Mouse (Mus musculus) testis, adult 2 months (tissue): Measurements from ENCODE around the gene Dut. TPM values are rescaled to one million over a fixed set of nuclear protein-coding genes. Genes with fewer than 3 reads are reported as not detected.

Experiments used
- H3K27ac ChIP-seq: fragments of 200-500 bp; 2 replicates; pipeline ENCODE4 v1.5.1; 2012; ENCODE audit warnings: low read depth, low read length; ENCODE audit not compliant: control insufficient read depth, insufficient read depth
- H3K27me3 ChIP-seq: fragments of 200-500 bp; 2 replicates; pipeline ENCODE4 v1.6.1; 2012; ENCODE audit warnings: mild to moderate bottlenecking, low read length, moderate library complexity; ENCODE audit not compliant: control insufficient read depth, insufficient read depth
- H3K36me3 ChIP-seq: fragments of 200-500 bp; 2 replicates; pipeline ENCODE4 v1.6.1; 2012; ENCODE audit warnings: mild to moderate bottlenecking, low read length; ENCODE audit not compliant: control insufficient read depth, insufficient read depth
- H3K4me1 ChIP-seq: fragments of 200-500 bp; 2 replicates; pipeline ENCODE4 v1.6.1; 2012; ENCODE audit warnings: low read length; ENCODE audit not compliant: control insufficient read depth, insufficient read depth
- H3K4me3 ChIP-seq: fragments of 200-500 bp; 2 replicates; pipeline ENCODE4 v1.5.1; 2012; ENCODE audit warnings: low read depth, mild to moderate bottlenecking, low read length, moderate library complexity, mixed read lengths; ENCODE audit not compliant: control insufficient read depth
- CTCF ChIP-seq: fragments of 200-500 bp; IDR thresholded peaks from 2 replicates; pipeline ENCODE4 v1.5.1; 2012; ENCODE audit warnings: low read depth, mild to moderate bottlenecking, inconsistent platforms, low read length, moderate library complexity; ENCODE audit not compliant: control insufficient read depth, insufficient read depth, insufficient replicate concordance
- POLR2A ChIP-seq: fragments of 200-500 bp; IDR thresholded peaks from 2 replicates; pipeline ENCODE4 v1.6.1; 2012; ENCODE audit warnings: low read depth, mild to moderate bottlenecking, inconsistent platforms, low read length, moderate library complexity; ENCODE audit not compliant: control insufficient read depth
- polyA plus RNA-seq: library from polyadenylated mRNA; depleted of rRNA; stranded (reverse); fragments of >200 nt; gene quantifications from 2 replicates; pipeline ENCODE4 v1.2.3, GENCODE M21; 2012

The Dut gene
- polyA plus RNA-seq, 1 experiment: 31.2 TPM

DNA sequence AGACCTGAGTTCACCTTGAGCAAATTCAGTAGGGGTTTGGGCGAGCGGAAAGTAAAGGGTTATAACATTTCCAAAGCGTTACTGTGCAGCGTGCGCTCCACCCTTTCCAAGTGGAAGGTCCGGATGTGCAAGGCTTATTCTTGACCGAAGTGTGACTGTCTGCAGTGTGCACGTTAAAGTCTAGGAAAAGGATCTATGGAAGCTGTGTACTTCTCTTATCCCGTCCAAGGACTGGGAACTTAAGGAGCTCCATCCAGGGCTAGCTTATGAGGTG is 909 bp downstream of the Dut start:
- peaks cover 2% of the 10 kb centered on the region for H3K36me3 ChIP-seq
- TF ChIP-seq CTCF (no peak), POLR2A (no peak)
- peak overlapping the region; percentile 81 for H3K27ac ChIP-seq
- H3K4me1 ChIP-seq: 0 out of 2 replicates have a peak, but pooled peaks cover 2% of the 10 kb centered on the region
- H3K27me3 ChIP-seq: no peaks in the 10 kb centered on the region
- peak overlapping the region; percentile 90 for H3K4me3 ChIP-seq

DNA sequence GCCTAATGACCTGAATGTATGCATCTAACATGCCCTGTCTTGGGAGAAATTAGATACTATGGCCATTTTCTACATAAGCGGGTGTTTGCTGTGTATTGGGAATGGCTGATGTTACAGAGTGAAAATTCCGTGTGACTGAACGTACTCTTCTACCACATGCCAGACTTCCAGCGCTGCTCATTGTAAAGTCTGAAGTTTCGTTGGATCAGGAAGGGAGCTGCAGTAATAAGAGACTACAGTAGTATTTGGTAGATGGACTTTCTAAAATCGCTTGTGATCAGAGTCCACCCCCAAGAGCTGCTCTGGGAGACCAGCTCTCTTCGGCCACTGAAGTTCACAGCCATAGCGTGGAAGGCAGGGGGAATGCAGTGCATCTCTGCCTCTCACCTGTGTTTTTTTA is 1.3 kb downstream of the Dut start:
- peaks cover 2% of the 10 kb centered on the region for H3K36me3 ChIP-seq
- peak overlapping the region; percentile 90; the same call in 1 of the 2 replicates for H3K4me3 ChIP-seq
- H3K27ac ChIP-seq: no peak overlapping the region; the same call in 1 of the 2 replicates
- TF ChIP-seq POLR2A (no peak), CTCF (no peak)
- H3K27me3 ChIP-seq: no peaks in the 10 kb centered on the region
- H3K4me1 ChIP-seq: 0 out of 2 replicates have a peak, but pooled peaks cover 2% of the 10 kb centered on the region

DNA sequence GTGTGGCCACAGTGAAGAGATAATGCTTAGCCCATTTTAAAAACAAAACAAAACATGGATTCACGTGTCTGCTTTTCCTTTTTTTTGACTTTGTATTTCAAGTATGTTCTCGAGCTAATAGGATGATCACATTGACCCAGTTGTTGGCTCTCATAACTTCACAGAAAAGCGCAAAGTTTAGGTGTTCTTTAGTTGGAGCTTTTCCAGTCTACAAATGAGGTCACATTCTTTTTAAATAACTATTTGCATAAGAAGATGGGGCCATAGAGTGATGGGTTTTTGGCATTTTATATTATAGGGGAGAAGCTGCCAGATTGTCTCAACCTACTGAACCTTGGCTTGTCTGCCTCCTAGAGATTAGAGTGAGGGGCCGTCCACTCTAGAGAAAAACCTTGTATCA is 2.3 kb downstream of the Dut start:
- peaks cover 2% of the 10 kb centered on the region for H3K36me3 ChIP-seq
- H3K4me1 ChIP-seq: 0 out of 2 replicates have a peak, but pooled peaks cover 2% of the 10 kb centered on the region
- no peaks in the 10 kb centered on the region for H3K27me3 ChIP-seq
- TF ChIP-seq POLR2A: no peak
- no peak for TF ChIP-seq CTCF
- H3K27ac ChIP-seq: no peak overlapping the region
- H3K4me3 ChIP-seq: no peak overlapping the region

DNA sequence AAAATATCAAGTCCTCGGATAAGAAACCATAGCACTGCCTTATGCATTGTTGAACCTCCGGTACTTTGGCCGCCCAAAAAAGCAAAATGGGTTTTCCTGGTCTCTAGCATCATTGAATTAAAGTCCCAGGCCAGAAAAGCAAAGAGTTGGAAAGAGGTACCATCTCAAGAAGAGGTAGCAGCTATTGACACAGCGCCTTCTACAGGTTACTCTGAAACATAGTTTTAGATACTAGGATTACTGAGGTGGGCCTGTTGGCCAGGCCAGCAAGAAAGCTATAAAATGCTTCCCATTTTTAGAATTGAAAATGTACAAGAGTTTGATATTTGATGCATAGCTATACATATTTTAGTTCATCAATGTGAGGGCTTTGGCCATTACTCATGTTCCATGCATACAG is 2.9 kb downstream of the Dut start:
- TF ChIP-seq POLR2A (no peak), CTCF (no peak)
- Histone ChIP-seq H3K36me3 (peaks cover 2% of the 10 kb centered on the region), H3K4me1 (0 out of 2 replicates have a peak, but pooled peaks cover 2% of the 10 kb centered on the region), H3K27me3 (no peaks in the 10 kb centered on the region), H3K27ac (no peak overlapping the region), H3K4me3 (no peak overlapping the region)

DNA sequence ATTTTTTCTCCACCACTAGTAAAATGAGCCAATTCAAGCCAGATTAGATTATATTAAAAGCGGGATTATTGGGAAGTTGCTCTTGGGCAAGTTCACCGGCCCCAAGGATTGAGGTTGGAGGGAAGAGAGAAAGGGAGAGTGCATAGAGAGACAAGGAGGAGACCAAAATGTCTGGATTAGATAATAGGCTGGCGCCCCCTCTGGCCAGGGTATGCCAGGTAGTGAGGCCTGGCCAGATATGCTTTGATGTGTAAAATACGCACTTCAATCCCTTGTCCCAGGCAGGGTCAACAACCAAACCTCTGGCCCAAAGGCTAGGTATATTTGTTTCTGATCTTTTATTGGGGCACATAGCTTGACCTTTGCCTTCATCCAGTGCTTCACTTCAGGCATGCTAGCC is 4.8 kb downstream of the Dut start:
- TF ChIP-seq CTCF: no peak
- no peak for TF ChIP-seq POLR2A
- no peak overlapping the region for H3K4me3 ChIP-seq

GRCm38 (mm10) chr2:125252275-125252674 is 5.3 kb downstream of the Dut start:
- H3K4me3 ChIP-seq: no peak overlapping the region
- no peaks in the 10 kb centered on the region for H3K27me3 ChIP-seq
- H3K27ac ChIP-seq: no peak overlapping the region
- TF ChIP-seq CTCF (no peak), POLR2A (no peak)
- H3K4me1 ChIP-seq: 0 out of 2 replicates have a peak, but pooled peaks cover 2% of the 10 kb centered on the region
- H3K36me3 ChIP-seq: peaks cover 2% of the 10 kb centered on the region

More for the DNA sequence above, 4.8 kb downstream of the Dut start:
- Histone ChIP-seq H3K27ac (no peak overlapping the region), H3K4me1 (0 out of 2 replicates have a peak, but pooled peaks cover 2% of the 10 kb centered on the region), H3K27me3 (no peaks in the 10 kb centered on the region), H3K36me3 (peaks cover 2% of the 10 kb centered on the region)

DNA sequence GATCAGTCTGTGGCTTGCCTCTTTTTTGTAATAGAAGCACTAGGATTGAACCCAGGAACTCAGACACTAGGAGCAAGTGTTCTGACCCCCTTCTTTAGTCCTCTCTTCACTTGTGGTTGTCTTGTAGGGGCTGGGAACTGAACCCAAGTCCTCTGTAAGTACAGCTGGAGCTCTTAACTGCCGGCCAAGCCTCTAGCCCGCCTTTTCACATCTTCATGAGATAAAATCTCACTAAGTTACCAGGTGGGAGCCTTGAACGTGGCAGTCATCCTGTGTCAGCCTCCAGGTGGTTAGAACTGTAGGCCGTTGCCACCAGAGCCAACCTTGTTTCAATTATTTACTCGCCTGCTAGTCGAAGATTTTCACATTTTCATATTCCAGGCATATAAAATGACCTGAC is 6.7 kb downstream of the Dut start:
- no peak for TF ChIP-seq CTCF
- no peak for TF ChIP-seq POLR2A

GRCm38 (mm10) chr2:125254630-125255029 is 7.6 kb downstream of the Dut start:
- TF ChIP-seq CTCF (no peak), POLR2A (no peak)
- Histone ChIP-seq H3K4me1 (no peaks in the 10 kb centered on the region), H3K4me3 (no peak overlapping the region), H3K27ac (no peak overlapping the region), H3K36me3 (peaks cover 2% of the 10 kb centered on the region), H3K27me3 (no peaks in the 10 kb centered on the region)

More for the DNA sequence above, 6.7 kb downstream of the Dut start:
- H3K4me1 ChIP-seq: no peaks in the 10 kb centered on the region
- H3K4me3 ChIP-seq: no peak overlapping the region
- no peak overlapping the region for H3K27ac ChIP-seq
- H3K27me3 ChIP-seq: no peaks in the 10 kb centered on the region
- H3K36me3 ChIP-seq: peaks cover 2% of the 10 kb centered on the region

GRCm38 (mm10) chr2:125255886-125256285 is 8.9 kb downstream of the Dut start:
- TF ChIP-seq CTCF (no peak), POLR2A (no peak)
- H3K4me3 ChIP-seq: no peak overlapping the region
- H3K4me1 ChIP-seq: no peaks in the 10 kb centered on the region
- H3K36me3 ChIP-seq: peaks cover 2% of the 10 kb centered on the region
- no peak overlapping the region for H3K27ac ChIP-seq
- H3K27me3 ChIP-seq: no peaks in the 10 kb centered on the region
